Mouse (Mus musculus) MEL (cell line): ENCODE data around the gene Lipt1. TPM values are rescaled to one million over a fixed set of nuclear protein-coding genes. Genes with fewer than 3 reads are reported as not detected.

Experiments
- DNase-seq: peaks from one replicate; pipeline ENCODE4 v3.0.0; 2011; ENCODE audit warnings: low read depth, low spot score
- H3K27ac ChIP-seq: 2 replicates; pipeline ENCODE4 v1.5.1; 2012; ENCODE audit warnings: low read depth, mild to moderate bottlenecking, control low read depth, low read length, moderate library complexity; ENCODE audit not compliant: control insufficient read depth
- H3K27me3 ChIP-seq, 2 experiments: fragments of 150-350 bp in 1 of 2; sonication (generic) in 1 of 2; 2 replicates each; pipeline ENCODE4 v1.6.1; 2012; ENCODE audit warnings: low read length in 2 of 2, mild to moderate bottlenecking in 2 of 2, improper control_type of control experiment in 1 of 2, moderate library complexity in 1 of 2; ENCODE audit not compliant: insufficient read depth in 2 of 2, control insufficient read depth in 1 of 2
- H3K36me3 ChIP-seq, 2 experiments: 2 replicates each; pipeline ENCODE4 v1.6.1; 2012 to 2014; ENCODE audit warnings: low read length in 2 of 2, improper control_type of control experiment in 1 of 2, inconsistent platforms in 1 of 2, mild to moderate bottlenecking in 1 of 2; ENCODE audit not compliant: insufficient read depth in 2 of 2, control insufficient read depth in 1 of 2
- H3K4me1 ChIP-seq, 2 experiments: fragments of 150-350 bp in 1 of 2; sonication (generic) in 1 of 2; 2 replicates each; pipeline ENCODE4 v1.6.1; 2012; ENCODE audit warnings: low read length in 2 of 2, improper control_type of control experiment in 1 of 2, mild to moderate bottlenecking in 1 of 2; ENCODE audit not compliant: insufficient read depth in 2 of 2, control insufficient read depth in 1 of 2
- H3K4me3 ChIP-seq, 2 experiments: fragments of 150-350 bp in 1 of 2; sonication (generic) in 1 of 2; 2 replicates each; pipeline ENCODE4 v1.5.1; 2012; ENCODE audit warnings: low read depth in 2 of 2, low read length in 2 of 2, mild to moderate bottlenecking in 2 of 2, moderate library complexity in 2 of 2, control low read depth in 1 of 2, improper control_type of control experiment in 1 of 2; ENCODE audit not compliant: control insufficient read depth in 1 of 2, insufficient read depth in 1 of 2
- H3K79me2 ChIP-seq: 2 replicates; pipeline ENCODE4 v1.6.1; 2012; ENCODE audit warnings: mild to moderate bottlenecking, low read length, moderate library complexity; ENCODE audit not compliant: control insufficient read depth, poor library complexity, insufficient read depth
- H3K9ac ChIP-seq: 2 replicates; pipeline ENCODE4 v1.6.1; 2012; ENCODE audit warnings: low read depth, mild to moderate bottlenecking, control low read depth, low read length, moderate library complexity; ENCODE audit not compliant: control insufficient read depth, poor library complexity, severe bottlenecking
- H3K9me3 ChIP-seq: fragments of 150-350 bp; sonication (generic); replicated peaks from 2 replicates; pipeline ENCODE4 v1.6.1; 2012; ENCODE audit warnings: mild to moderate bottlenecking, low read length, improper control_type of control experiment, moderate library complexity; ENCODE audit not compliant: insufficient read depth
- BHLHE40 ChIP-seq: IDR thresholded peaks from 2 replicates; pipeline ENCODE4 v1.6.1; 2012; ENCODE audit warnings: low read depth, mild to moderate bottlenecking, inconsistent platforms, low read length, improper control_type of control experiment, borderline replicate concordance
- CHD1 ChIP-seq: IDR thresholded peaks from 2 replicates; pipeline ENCODE4 v1.6.1; 2012; ENCODE audit warnings: low read depth, mild to moderate bottlenecking, inconsistent platforms, low read length, improper control_type of control experiment
- CTCF ChIP-seq, 3 experiments: IDR thresholded peaks in 2 of 3; conservative IDR thresholded peaks in 1 of 3; 2 replicates each; pipeline ENCODE4 v1.5.1; 2011 to 2012; ENCODE audit warnings: low read length in 3 of 3, low read depth in 2 of 3, mild to moderate bottlenecking in 2 of 3, improper control_type of control experiment in 1 of 3, inconsistent platforms in 1 of 3, mixed read lengths in 1 of 3, moderate library complexity in 1 of 3; ENCODE audit not compliant: control insufficient read depth in 1 of 3, insufficient read depth in 1 of 3, poor library complexity in 1 of 3, severe bottlenecking in 1 of 3
- ETS1 ChIP-seq: IDR thresholded peaks from 2 replicates; pipeline ENCODE4 v1.6.1; 2012; ENCODE audit warnings: low read depth, mild to moderate bottlenecking, inconsistent platforms, low read length, improper control_type of control experiment, moderate library complexity
- POLR2A ChIP-seq, 2 experiments: IDR thresholded peaks; 2 replicates each; pipeline ENCODE4 v1.6.1; 2011 to 2012; ENCODE audit warnings: low read length in 2 of 2, mild to moderate bottlenecking in 2 of 2, control low read depth in 1 of 2, improper control_type of control experiment in 1 of 2, low read depth in 1 of 2, moderate library complexity in 1 of 2; ENCODE audit not compliant: control insufficient read depth in 1 of 2, insufficient read depth in 1 of 2, poor library complexity in 1 of 2
- POLR2AphosphoS2 ChIP-seq: IDR thresholded peaks from 2 replicates; pipeline ENCODE4 v1.6.1; 2011; ENCODE audit warnings: low read length, improper control_type of control experiment
- RAD21 ChIP-seq: IDR thresholded peaks from 2 replicates; pipeline ENCODE4 v1.6.1; 2011; ENCODE audit warnings: mild to moderate bottlenecking, low read depth, low read length, improper control_type of control experiment
- SIN3A ChIP-seq: IDR thresholded peaks from 2 replicates; pipeline ENCODE4 v1.6.1; 2012; ENCODE audit warnings: low read length, improper control_type of control experiment, inconsistent platforms
- SMC3 ChIP-seq: IDR thresholded peaks from 2 replicates; pipeline ENCODE4 v1.6.1; 2011; ENCODE audit warnings: low read depth, low read length, improper control_type of control experiment
- TAL1 ChIP-seq: IDR thresholded peaks from 2 replicates; pipeline ENCODE4 v1.6.1; 2012; ENCODE audit warnings: mild to moderate bottlenecking, inconsistent platforms, low read length, moderate library complexity, mixed read lengths
- TCF12 ChIP-seq: IDR thresholded peaks from 2 replicates; pipeline ENCODE4 v1.6.1; 2014; ENCODE audit warnings: low read depth, mild to moderate bottlenecking, inconsistent platforms, low read length, improper control_type of control experiment, moderate library complexity
- USF2 ChIP-seq, 2 experiments: IDR thresholded peaks; 2 replicates each; pipeline ENCODE4 v1.6.1; 2011 to 2012; ENCODE audit warnings: improper control_type of control experiment in 2 of 2, low read length in 2 of 2, borderline replicate concordance in 1 of 2, inconsistent platforms in 1 of 2, low read depth in 1 of 2, mild to moderate bottlenecking in 1 of 2; ENCODE audit not compliant: insufficient read depth in 1 of 2
- ZC3H11A ChIP-seq: IDR thresholded peaks from 2 replicates; pipeline ENCODE4 v1.6.1; 2012; ENCODE audit warnings: low read depth, mild to moderate bottlenecking, inconsistent platforms, low read length, improper control_type of control experiment
- polyA plus RNA-seq, 2 experiments: library from polyadenylated mRNA; stranded (reverse) in 1 of 2; unstranded in 1 of 2; fragments of >175 nt in 1 of 2; fragments of >200 nt in 1 of 2; gene quantifications; 2 replicates each; pipeline versions ENCODE4 v1.2.1 to v1.2.4; 2012; ENCODE audit warnings: low replicate concordance in 2 of 2, low read depth in 1 of 2; ENCODE audit not compliant: insufficient read length in 2 of 2, insufficient read depth in 1 of 2, missing spikeins in 1 of 2
- total RNA-seq: library from RNA; depleted of rRNA; stranded (reverse); fragments of 300-350 nt; gene quantifications from 2 replicates; pipeline ENCODE4 v1.2.3, GENCODE M21; 2012

Gene Lipt1
- total and polyA plus RNA-seq, 3 experiments: 7.1 to 7.9 TPM; not detected in 1

DNA sequence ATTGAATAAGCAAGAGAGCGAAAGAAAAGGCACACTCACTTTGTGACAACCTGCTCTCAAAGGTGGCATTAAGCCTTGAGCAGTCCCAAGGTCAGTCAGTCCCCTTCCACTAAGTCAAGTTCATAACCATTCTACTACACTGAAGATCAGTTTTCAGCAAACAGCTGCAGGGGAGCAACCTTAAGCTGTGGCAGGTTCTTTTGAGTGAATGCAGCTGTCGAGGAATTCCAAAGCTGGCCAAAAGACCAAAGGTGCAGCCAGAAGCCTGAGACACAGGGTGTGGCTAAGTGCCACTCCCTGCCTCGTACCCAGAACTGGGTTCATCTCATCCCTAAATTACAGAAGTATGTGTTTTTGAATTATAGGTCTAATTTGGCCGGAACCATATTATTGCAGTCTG lies 28.3 kb downstream of the Lipt1 start:
- Histone ChIP-seq H3K4me3 (no peak overlapping the region), H3K9ac (no peak overlapping the region), H3K36me3 (peaks cover 0 to 10% of the 10 kb centered on the region in 2 experiments; a peak in 2 of 4 replicates)

DNA sequence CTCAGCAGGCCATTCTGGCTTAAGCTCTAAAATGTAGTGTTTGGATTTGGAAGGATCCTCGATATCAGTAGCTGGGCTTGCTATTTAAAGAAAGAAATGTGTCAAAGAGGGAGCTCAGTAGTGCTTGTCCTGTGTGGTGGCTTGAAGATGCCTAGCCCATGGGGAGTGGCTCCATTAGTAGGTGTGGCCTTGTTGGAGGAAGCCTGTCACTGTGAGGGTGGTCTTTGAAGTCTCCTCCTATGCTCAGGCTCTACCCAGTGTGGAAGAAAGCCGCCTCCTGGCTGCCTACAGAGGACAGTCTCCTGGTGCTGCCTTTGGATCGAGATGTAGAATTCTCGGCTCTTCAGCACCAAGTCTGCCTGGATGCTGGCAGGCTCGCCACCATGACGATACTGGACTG lies 28.8 kb downstream of the Lipt1 start:
- H3K79me2 ChIP-seq: no peaks in the 10 kb centered on the region
- H3K9ac ChIP-seq: no peak overlapping the region
- no peak overlapping the region for H3K4me3 ChIP-seq
- no peaks in the 10 kb centered on the region for H3K4me1 ChIP-seq
- TF ChIP-seq BHLHE40 (no peak), POLR2AphosphoS2 (0 out of 2 replicates have a peak, but pooled peaks have one; percentile 18)
- H3K9me3 ChIP-seq: no peaks in the 10 kb centered on the region
- peaks cover 0 to 1% of the 10 kb centered on the region in 2 experiments; a peak in 1 of 4 replicates for H3K27me3 ChIP-seq
- H3K27ac ChIP-seq: no peak overlapping the region
- peak; percentile 16 for DNase-seq
- H3K36me3 ChIP-seq: peaks cover 0 to 10% of the 10 kb centered on the region in 2 experiments; a peak in 2 of 4 replicates

More for the DNA sequence above, 28.3 kb downstream of the Lipt1 start:
- peak in 1 of 2 experiments; percentile 31; a peak in 1 of 4 replicates for TF ChIP-seq POLR2A (IDR thresholded peaks at IDR 0.05; ENCODE audit: control insufficient read depth in 1 of 2, insufficient read depth in 1 of 2, low read depth in 1 of 2, low read length in 2 of 2, poor library complexity in 1 of 2)
- 0 out of 2 replicates have a peak, but pooled peaks have one; percentile 33 for TF ChIP-seq POLR2AphosphoS2
- TF ChIP-seq USF2 (IDR thresholded peaks at IDR 0.05; ENCODE audit: borderline replicate concordance in 1 of 2, insufficient read depth in 1 of 2, low read depth in 1 of 2, low read length in 2 of 2): no peak
- TF ChIP-seq, all 39 proteins: peak for 2
- Histone ChIP-seq H3K4me1 (no peaks in the 10 kb centered on the region), H3K27ac (no peak overlapping the region), H3K9me3 (no peaks in the 10 kb centered on the region), H3K79me2 (no peaks in the 10 kb centered on the region), H3K27me3 (no peaks in the 10 kb centered on the region; a peak in 1 of 4 replicates)
- DNase-seq: no peak

DNA sequence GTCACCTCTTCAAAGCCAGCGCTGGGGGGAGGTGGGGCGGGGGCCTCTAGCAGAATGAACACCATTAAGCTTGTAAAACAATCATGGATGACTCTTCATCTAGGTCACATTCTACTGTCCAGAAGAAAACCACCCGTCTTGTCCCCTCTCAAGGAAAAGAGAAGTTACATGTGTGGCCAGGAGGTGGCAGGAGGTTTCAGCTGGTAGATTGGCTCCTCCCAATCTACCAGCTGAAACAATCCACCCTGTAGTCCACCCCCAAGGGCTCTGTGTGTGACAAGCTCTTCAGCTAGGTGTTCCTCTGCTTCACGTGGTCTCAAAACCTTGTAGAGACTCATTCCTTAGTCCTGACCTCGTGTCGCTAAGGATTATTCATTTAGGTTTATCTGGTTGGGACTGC lies 31.6 kb downstream of the Lipt1 start:
- Histone ChIP-seq H3K4me3 (no peak overlapping the region), H3K9ac (no peak overlapping the region), H3K27me3 (peaks cover 0 to 3% of the 10 kb centered on the region in 2 experiments; a peak in 3 of 4 replicates), H3K4me1 (no peaks in the 10 kb centered on the region), H3K36me3 (peaks cover 0 to 2% of the 10 kb centered on the region in 2 experiments; a peak in 2 of 4 replicates), H3K9me3 (no peaks in the 10 kb centered on the region), H3K27ac (no peak overlapping the region), H3K79me2 (no peaks in the 10 kb centered on the region)
- TF ChIP-seq TAL1 (no peak), CHD1 (no peak), ZC3H11A (peak; percentile 40), SMC3 (peak; percentile 73), TCF12 (0 out of 2 replicates have a peak, but pooled peaks have one; percentile 8), CTCF (IDR thresholded peaks at IDR 0.05 in 2 of 3, conservative IDR thresholded peaks at IDR 0.05 in 1 of 3; ENCODE audit: control insufficient read depth in 1 of 3, insufficient read depth in 1 of 3, low read depth in 2 of 3, low read length in 3 of 3, poor library complexity in 1 of 3, severe bottlenecking in 1 of 3) (peak; percentile 31 to 65 (median 49)), RAD21 (peak; percentile 55), ETS1 (peak; percentile 32; the same call in 1 of the 2 replicates), SIN3A (peak; percentile 37; the same call in 1 of the 2 replicates)
- DNase-seq: peak; percentile 69
